Mouse (Mus musculus) C2C12 (cell line): Measurements from ENCODE around the gene Atxn2.

ENCODE experiments used
- CTCF ChIP-seq: IDR thresholded peaks from one replicate; pipeline ENCODE4 v1.5.1; 2011; ENCODE audit not compliant: control insufficient read depth, insufficient read depth, insufficient read length
- FOSL1 ChIP-seq: IDR thresholded peaks from one replicate; pipeline ENCODE4 v1.8.0; 2011; ENCODE audit warnings: mild to moderate bottlenecking, low read length; ENCODE audit not compliant: poor library complexity, insufficient read depth, severe bottlenecking
- MAX ChIP-seq: IDR thresholded peaks from one replicate; pipeline ENCODE4 v1.6.1; 2011; ENCODE audit warnings: mild to moderate bottlenecking, control low read depth
- MYOD1 ChIP-seq: IDR thresholded peaks from one replicate; pipeline ENCODE4 v1.6.1; 2011; ENCODE audit warnings: low read depth; ENCODE audit not compliant: control insufficient read depth, insufficient read length
- USF1 ChIP-seq: IDR thresholded peaks from one replicate; pipeline ENCODE4 v1.6.1; 2011; ENCODE audit warnings: low read depth, mild to moderate bottlenecking, control low read depth, moderate library complexity

- no peak for TF ChIP-seq FOSL1
- TF ChIP-seq CTCF = no peak
- TF ChIP-seq MYOD1 = no peak
- TF ChIP-seq USF1 = no peak
- no peak for TF ChIP-seq MAX
Observed at GRCm38 (mm10) chr5:121703341-121703740, 7.8 kb upstream of the Atxn2 start.
